Comparison of ENCODE assay signal across 8 mouse cellular contexts in the genomic region with DNA sequence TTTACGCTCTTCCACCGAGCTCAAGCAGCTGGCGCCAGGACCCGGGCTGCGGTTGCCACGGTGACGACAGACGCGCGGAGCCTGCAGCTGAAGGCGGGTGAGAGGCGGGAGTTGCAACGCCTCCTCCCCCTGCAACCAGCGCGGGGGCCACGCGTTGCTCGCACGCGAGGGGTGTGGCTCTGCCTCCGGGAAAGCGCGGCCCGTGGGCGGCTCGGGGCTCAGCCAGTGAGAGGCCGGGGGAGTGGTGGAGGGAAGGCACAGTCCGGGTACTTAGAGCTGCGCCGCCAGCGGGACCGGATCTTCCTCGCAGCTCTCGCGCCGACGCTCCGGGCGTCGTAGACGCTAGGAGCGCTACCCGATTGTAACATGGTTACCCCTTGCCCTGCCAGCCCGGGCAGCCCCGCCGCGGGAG. TPM values are rescaled to one million over a fixed set of nuclear protein-coding genes. Genes with fewer than 3 reads are reported as not detected.
DNase-seq lines count a peak whose midpoint lies in the region; ATAC-seq and TF ChIP-seq lines count a peak whose summit lies in the region.

A gene (plus strand): TSS at position 271 of the 412 bp plus-strand sequence.

- no peak for TF ChIP-seq CTCF in G1E (IDR thresholded peaks at IDR 0.05; ENCODE audit: low read depth, low read length)

- peaks cover 55% of the 10 kb centered on the region for H3K27me3 ChIP-seq in G1E (ENCODE audit: insufficient read depth, low read length)
- peaks cover 56% of the 10 kb centered on the region for H3K27me3 ChIP-seq in forebrain, embryonic 16.5 days (replicated peaks; ENCODE audit: control insufficient read depth, insufficient read depth, low read length)

- intact Hi-C loops in heart, postnatal 25 days (cut with DNase I), result loop anchor here (5.0 kb wide), 1 partner anchor 45 kb away; no protein-coding TSS in a partner anchor

- DNase-seq in G1E (ENCODE audit: low spot score), result no peak
- peak; percentile 68 to 69 for DNase-seq in cerebellum, adult 18-20 months
- peak; percentile 91 for DNase-seq in heart, postnatal 25 days (ENCODE audit: low spot score)
- peak; percentile 93 to 95 for DNase-seq in layer of hippocampus, adult 18-20 months (ENCODE audit: low spot score in 2 of 2)
- peak; percentile 95 to 97 for DNase-seq in lung, adult 18-20 months
- peak; percentile 93 for DNase-seq in testis, postnatal 14 days (ENCODE audit: low spot score)

- H3K36me3 ChIP-seq in G1E (replicated peaks), result no peaks in the 10 kb centered on the region
- no peaks in the 10 kb centered on the region for H3K36me3 ChIP-seq in forebrain, embryonic 16.5 days (ENCODE audit: control insufficient read depth, insufficient read depth)

- ATAC-seq in G1E (ENCODE audit: extremely low read depth, insufficient number of reproducible peaks, low FRiP score, poor library complexity, severe bottlenecking), result no peak
- peak; percentile 99 for ATAC-seq in forebrain, embryonic 16.5 days
- ATAC-seq in neutrophil, adult 5-6 weeks (ENCODE audit: extremely low read depth, insufficient number of reproducible peaks, low FRiP score, poor library complexity, severe bottlenecking), result peak; percentile 91

- under 1% methylated on average over 47 of the region's 47 CpGs for WGBS in forebrain, embryonic 16.5 days

- H3K4me3 ChIP-seq in G1E (ENCODE audit: low read depth, low read length), result peak within 1 kb of the TSS; percentile 50; the same call in 1 of the 2 replicates
- H3K4me3 ChIP-seq in forebrain, embryonic 16.5 days (replicated peaks; ENCODE audit: low read length), result peak within 1 kb of the TSS; percentile 63

- H3K4me1 ChIP-seq in G1E (ENCODE audit: insufficient read depth, low read depth, low read length), result peaks cover 11% of the 10 kb centered on the region; the same call in 1 of the 2 replicates
- peaks cover 38% of the 10 kb centered on the region for H3K4me1 ChIP-seq in forebrain, embryonic 16.5 days (replicated peaks; ENCODE audit: control insufficient read depth, insufficient read depth, low read length)

- H3K4me2 ChIP-seq in forebrain, embryonic 16.5 days (ENCODE audit: low read length), result peak within 1 kb of the TSS; percentile 95

- peak within 1 kb of the TSS; percentile 59 for H3K9ac ChIP-seq in forebrain, embryonic 16.5 days (replicated peaks; ENCODE audit: low read depth, low read length)

- peaks cover 5% of the 10 kb centered on the region for H3K9me3 ChIP-seq in G1E (replicated peaks)
- no peaks in the 10 kb centered on the region for H3K9me3 ChIP-seq in forebrain, embryonic 16.5 days (ENCODE audit: control insufficient read depth, low read length)

- H3K27ac ChIP-seq in forebrain, embryonic 16.5 days (ENCODE audit: low read length), result no peak within 1 kb of the TSS

RNA-seq across cellular contexts. Expression of the gene that starts here (rescaled TPM):
- not detected in 2 replicates for total RNA-seq in G1E (2014; fragmentation: Nextera tagmentation)
- total RNA-seq in G1E (2017), result 0.05 and 0.06 TPM in 2 replicates
- not detected in 2 replicates for polyA plus RNA-seq in G1E (2012)
- polyA plus RNA-seq in forebrain, embryonic 16.5 days (2015; fragmentation: Nextera tagmentation; extraction: Ambion mirVana), result 0.51 and 1.4 TPM in 2 replicates
- total RNA-seq in heart, postnatal 25 days (2021), result under 1 TPM in 1 of 2 experiments, not detected in 1; 0.26 TPM
- total RNA-seq in layer of hippocampus, adult 18-20 months (2021), result 1 to 10 TPM; 4.8 to 5.3 TPM
- total RNA-seq in neutrophil, adult 5-6 weeks (2017), result 8.0 and 11.3 TPM in 2 replicates

Comparison
In these comparisons a context has a peak if more than half of its experiments do, and no peak if none do; other contexts are left out.
1. Peak in DNase-seq in heart, postnatal 25 days; RNA of the gene not detected or under 1 TPM.